Mouse (Mus musculus) intestine, postnatal 0 days (tissue): ENCODE measurements at regions not wholly inside any gene's neighbourhood (a gene's known extent, or its start where the extent isn't known, plus 50 kb on each side); places are given as distances from the start of the nearest gene placed in this dataset.

Experiments
- ATAC-seq: fragments of 200-750 bp; cut with Nextera tagmentation; 2 replicates; pipeline ENCODE4 v1.8.0; 2017; ENCODE audit warnings: mild to moderate bottlenecking, moderate TSS enrichment, moderate library complexity
- H3K27ac ChIP-seq: fragments of 300-500 bp; sonication (generic); 2 replicates; pipeline ENCODE4 v1.5.1; 2014; ENCODE audit warnings: mild to moderate bottlenecking, low read depth, low read length, moderate library complexity
- H3K27me3 ChIP-seq: fragments of 300-500 bp; sonication (generic); replicated peaks from 2 replicates; pipeline ENCODE4 v1.6.1; 2014; ENCODE audit warnings: low read length, mixed read lengths; ENCODE audit not compliant: control insufficient read depth, insufficient read depth
- H3K36me3 ChIP-seq: fragments of 300-500 bp; sonication (generic); 2 replicates; pipeline ENCODE4 v1.6.1; 2014; ENCODE audit warnings: mild to moderate bottlenecking, moderate library complexity; ENCODE audit not compliant: control insufficient read depth, insufficient read depth
- H3K4me1 ChIP-seq: fragments of 300-500 bp; sonication (generic); replicated peaks from 2 replicates; pipeline ENCODE4 v1.6.1; 2014; ENCODE audit warnings: antibody characterized with exemption, low read length, mixed read lengths; ENCODE audit not compliant: control insufficient read depth, insufficient read depth
- H3K4me2 ChIP-seq: fragments of 300-500 bp; sonication (generic); replicated peaks from 2 replicates; pipeline ENCODE4 v1.6.1; 2014; ENCODE audit warnings: low read depth, mild to moderate bottlenecking, moderate library complexity
- H3K4me3 ChIP-seq: fragments of 300-500 bp; sonication (generic); 2 replicates; pipeline ENCODE4 v1.5.1; 2014; ENCODE audit warnings: low read depth, low read length
- H3K9ac ChIP-seq: fragments of 300-500 bp; sonication (generic); 2 replicates; pipeline ENCODE4 v1.6.1; 2014; ENCODE audit warnings: mild to moderate bottlenecking, low read depth, low read length
- H3K9me3 ChIP-seq: fragments of 300-500 bp; sonication (generic); 2 replicates; pipeline ENCODE4 v1.6.1; 2016; ENCODE audit warnings: mixed run types; ENCODE audit not compliant: control insufficient read depth
- CTCF ChIP-seq: sonication (generic); IDR thresholded peaks from 2 replicates; pipeline ENCODE4 v1.5.1; 2016; ENCODE audit warnings: low read depth, mild to moderate bottlenecking, control low read depth, antibody characterized with exemption, moderate library complexity
- WGBS: fragments of 180-500 bp; shearing (Covaris S2); extraction: QIAGEN DNeasy Blood & Tissue Kit; methylation state at CpG from one replicate; pipeline ENCODE4 v1.1.7; 2014; 5-methylcytosine and 5-hydroxymethylcytosine counted together

DNA sequence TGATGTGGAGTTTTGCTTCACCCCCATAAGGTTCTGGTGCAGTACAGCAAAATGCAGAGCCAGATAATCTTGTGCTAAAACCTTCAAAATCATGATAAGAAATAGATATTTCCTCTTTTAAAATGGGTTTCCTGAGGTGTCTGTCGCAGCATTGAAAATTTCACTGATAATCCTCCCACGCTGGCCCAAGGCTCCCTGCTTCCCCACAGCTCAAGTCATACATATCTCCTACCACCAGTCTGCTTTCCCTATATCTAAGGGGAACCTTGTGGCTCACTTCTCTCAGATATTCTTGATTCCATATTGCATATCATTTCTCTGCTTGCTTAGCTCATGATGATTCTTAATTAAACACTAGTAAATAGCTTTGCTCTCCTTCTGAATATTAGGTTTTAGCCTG, 868.6 kb downstream of the Defb40 start:
- ATAC-seq = no peak
- H3K27ac ChIP-seq = no peak overlapping the region
- TF ChIP-seq CTCF = no peak
- no peaks in the 10 kb centered on the region for H3K36me3 ChIP-seq
- H3K4me3 ChIP-seq = no peak overlapping the region
- H3K9me3 ChIP-seq = no peaks in the 10 kb centered on the region
- H3K4me2 ChIP-seq = no peak overlapping the region
- WGBS = 74% methylated on average over 2 of the region's 2 CpGs
- no peaks in the 10 kb centered on the region for H3K4me1 ChIP-seq
- no peak overlapping the region for H3K9ac ChIP-seq
- H3K27me3 ChIP-seq = no peaks in the 10 kb centered on the region

DNA sequence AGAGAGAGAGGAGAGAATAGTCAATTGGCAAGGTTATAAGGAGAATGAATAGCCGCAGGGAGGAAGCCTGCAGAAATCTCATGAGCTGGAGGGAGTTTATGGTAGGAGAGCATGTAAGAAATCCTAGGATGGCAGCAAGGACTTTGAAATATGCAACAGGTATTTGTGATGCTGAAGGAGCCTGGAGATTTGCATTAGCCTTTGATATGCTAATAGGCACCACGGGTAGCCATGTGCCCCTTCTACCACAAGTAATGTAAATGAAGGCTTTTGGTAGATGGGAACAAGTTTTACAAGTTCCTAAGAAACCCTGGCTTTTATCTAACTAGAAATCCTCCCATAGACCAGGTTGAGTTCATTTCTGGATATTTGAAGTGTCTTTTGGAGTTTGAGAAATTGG, 871.2 kb downstream of the Defb40 start:
- WGBS = 58% methylated on average over 2 of the region's 2 CpGs
- H3K9ac ChIP-seq = no peak overlapping the region
- H3K4me3 ChIP-seq = no peak overlapping the region
- no peaks in the 10 kb centered on the region for H3K4me1 ChIP-seq
- no peaks in the 10 kb centered on the region for H3K36me3 ChIP-seq
- H3K27ac ChIP-seq = no peak overlapping the region
- no peak for ATAC-seq
- no peak for TF ChIP-seq CTCF
- H3K4me2 ChIP-seq = no peak overlapping the region
- no peaks in the 10 kb centered on the region for H3K9me3 ChIP-seq
- no peaks in the 10 kb centered on the region for H3K27me3 ChIP-seq

- Histone ChIP-seq H3K4me3 (no peak overlapping the region), H3K4me2 (no peak overlapping the region), H3K27ac (no peak overlapping the region), H3K9me3 (no peaks in the 10 kb centered on the region), H3K9ac (no peak overlapping the region), H3K27me3 (no peaks in the 10 kb centered on the region), H3K4me1 (no peaks in the 10 kb centered on the region), H3K36me3 (no peaks in the 10 kb centered on the region)
- no peak for ATAC-seq
- 74% methylated on average over 3 of the region's 3 CpGs for WGBS
- TF ChIP-seq CTCF = no peak
Measured at GRCm38 (mm10) chr8:18065456-18065855, 912.6 kb downstream of the Defb40 start.

DNA sequence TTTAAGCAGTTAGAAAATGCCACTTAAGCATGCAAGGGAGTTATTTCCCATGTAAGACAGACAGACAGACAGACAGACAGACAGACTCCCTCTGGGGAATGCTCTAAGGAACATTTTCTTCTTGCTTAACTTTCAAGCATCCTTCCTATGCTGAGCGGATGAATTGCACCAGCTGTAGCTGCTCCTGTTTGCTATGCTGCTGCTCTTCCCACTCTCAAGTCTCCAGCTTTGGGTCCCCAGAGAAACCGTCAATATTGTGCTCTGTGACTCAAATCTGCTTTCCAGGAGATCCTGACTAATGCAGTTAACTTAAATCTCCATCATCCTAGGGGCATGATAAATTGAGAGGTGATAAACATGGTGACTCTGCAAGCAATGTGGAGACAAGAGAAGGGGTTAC, 918.5 kb downstream of the Defb40 start:
- H3K9me3 ChIP-seq = no peaks in the 10 kb centered on the region
- H3K27ac ChIP-seq = no peak overlapping the region
- H3K9ac ChIP-seq = no peak overlapping the region
- no peaks in the 10 kb centered on the region for H3K4me1 ChIP-seq
- no peaks in the 10 kb centered on the region for H3K36me3 ChIP-seq
- H3K4me3 ChIP-seq = no peak overlapping the region
- no peak for ATAC-seq
- H3K27me3 ChIP-seq = no peaks in the 10 kb centered on the region
- WGBS = 68% methylated on average over 2 of the region's 2 CpGs
- no peak for TF ChIP-seq CTCF
- H3K4me2 ChIP-seq = no peak overlapping the region

DNA sequence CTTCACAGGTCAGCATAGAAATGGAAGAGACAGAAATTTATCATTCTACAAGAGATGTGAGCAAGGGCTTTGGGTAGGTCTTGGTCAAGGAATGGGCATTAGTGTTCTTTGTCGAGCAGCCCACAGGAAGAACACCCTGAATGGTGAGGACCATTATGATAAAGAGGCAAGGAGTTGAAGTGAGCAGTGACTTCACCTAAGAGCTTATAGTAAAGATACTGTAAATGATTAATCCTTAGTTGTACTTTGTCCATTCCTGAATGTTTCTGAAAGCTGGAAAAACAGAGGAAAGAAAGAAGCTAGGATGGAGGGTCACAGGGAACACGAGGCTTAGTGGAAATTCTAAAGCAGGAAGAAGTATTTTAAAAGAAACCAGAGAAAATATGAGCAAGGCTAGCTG, 956.9 kb downstream of the Defb40 start:
- Histone ChIP-seq H3K4me3 (no peak overlapping the region), H3K9ac (no peak overlapping the region), H3K9me3 (no peaks in the 10 kb centered on the region), H3K4me2 (no peak overlapping the region), H3K27ac (no peak overlapping the region), H3K36me3 (no peaks in the 10 kb centered on the region), H3K4me1 (no peaks in the 10 kb centered on the region), H3K27me3 (no peaks in the 10 kb centered on the region)
- TF ChIP-seq CTCF = no peak
- no peak for ATAC-seq
- 33% methylated on average over 2 of the region's 2 CpGs for WGBS

DNA sequence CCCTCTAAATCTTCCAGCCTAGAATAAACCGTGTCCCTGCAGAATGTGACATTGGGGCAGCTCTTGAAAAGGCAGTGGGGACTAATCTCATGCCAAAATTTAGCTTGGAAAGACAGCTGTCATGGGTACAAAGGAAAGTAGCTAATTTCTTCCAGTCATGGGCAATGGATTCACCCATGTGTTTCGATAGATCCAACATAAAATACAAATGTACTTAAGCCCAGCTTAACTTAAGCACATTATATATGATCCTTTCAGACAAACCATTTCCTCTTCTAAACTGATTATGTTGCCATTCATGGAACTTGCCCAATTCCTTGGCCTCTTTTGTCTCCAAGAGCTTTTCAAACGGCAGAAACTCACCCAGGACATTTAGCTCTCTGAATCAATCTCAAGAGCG, 970.5 kb downstream of the Defb40 start:
- 77% methylated on average over 4 of the region's 4 CpGs for WGBS

DNA sequence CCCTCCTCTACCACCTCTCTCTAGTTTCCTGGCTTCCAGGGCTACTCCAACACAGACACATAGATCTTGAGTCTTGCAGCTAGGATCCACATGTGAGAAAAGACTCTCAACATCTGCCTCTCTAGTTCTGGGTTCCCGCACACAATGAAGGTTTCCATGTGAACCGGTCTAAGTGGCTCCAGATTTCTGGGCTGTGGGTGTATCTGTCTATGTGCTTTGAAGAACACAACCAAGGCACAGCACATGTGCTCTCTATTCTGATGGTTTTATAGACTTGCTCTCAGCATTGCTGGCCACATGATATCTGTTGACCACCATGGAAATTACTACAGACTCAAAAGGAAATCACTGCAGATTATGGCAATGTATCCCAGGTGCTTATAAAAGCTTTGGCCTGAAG, 972.4 kb downstream of the Defb40 start:
- H3K9ac ChIP-seq = no peak overlapping the region
- 92% methylated on average over 2 of the region's 2 CpGs for WGBS
- H3K4me1 ChIP-seq = no peaks in the 10 kb centered on the region
- H3K36me3 ChIP-seq = no peaks in the 10 kb centered on the region
- no peak for ATAC-seq
- H3K9me3 ChIP-seq = no peaks in the 10 kb centered on the region
- no peak overlapping the region for H3K4me2 ChIP-seq
- TF ChIP-seq CTCF = no peak
- H3K27ac ChIP-seq = no peak overlapping the region
- no peaks in the 10 kb centered on the region for H3K27me3 ChIP-seq
- H3K4me3 ChIP-seq = no peak overlapping the region

More for the DNA sequence above, 970.5 kb downstream of the Defb40 start:
- H3K9me3 ChIP-seq = no peaks in the 10 kb centered on the region
- H3K36me3 ChIP-seq = no peaks in the 10 kb centered on the region
- no peak for ATAC-seq
- H3K4me2 ChIP-seq = no peak overlapping the region
- no peak for TF ChIP-seq CTCF
- H3K4me1 ChIP-seq = no peaks in the 10 kb centered on the region
- H3K27ac ChIP-seq = no peak overlapping the region
- H3K9ac ChIP-seq = no peak overlapping the region
- no peaks in the 10 kb centered on the region for H3K27me3 ChIP-seq
- no peak overlapping the region for H3K4me3 ChIP-seq
